Mouse (Mus musculus): Measurements from ENCODE around the gene Bmp4. TPM values are rescaled to one million over a fixed set of nuclear protein-coding genes. Genes with fewer than 3 reads are reported as not detected.

The Bmp4 gene
- polyA plus RNA-seq (2012; rRNA removed), result 24.7 and 39.2 TPM in 2 replicates

DNA sequence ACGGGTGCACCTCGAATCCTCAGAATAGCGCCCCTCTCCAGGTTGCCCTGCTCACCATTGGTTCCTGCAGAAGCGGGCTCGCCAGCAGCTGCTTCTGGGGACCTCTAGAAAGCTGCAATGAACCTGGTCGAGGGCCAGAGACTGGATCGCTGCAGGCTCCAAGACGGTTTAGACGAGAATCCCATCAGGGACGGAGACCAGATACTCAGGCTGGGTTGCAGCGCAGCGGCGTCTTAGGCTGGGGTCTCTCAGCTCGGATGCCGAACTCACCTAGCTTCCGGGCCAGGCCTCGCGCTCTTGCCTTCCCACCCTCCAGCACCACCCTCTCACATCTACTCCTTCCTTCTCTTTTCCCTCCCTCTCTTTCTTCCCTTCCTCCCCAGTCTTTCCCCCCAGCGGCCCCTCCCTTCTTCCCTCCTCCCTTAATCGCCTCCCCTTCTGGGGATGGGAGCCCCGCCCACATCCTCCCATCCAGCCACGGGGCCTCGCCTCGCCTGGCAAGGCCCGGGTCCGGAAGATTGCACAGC is at the start of gene Bmp4:
TSS of gene Bmp4 (minus strand) at position 421 of the 527 bp plus-strand sequence.

DNA sequence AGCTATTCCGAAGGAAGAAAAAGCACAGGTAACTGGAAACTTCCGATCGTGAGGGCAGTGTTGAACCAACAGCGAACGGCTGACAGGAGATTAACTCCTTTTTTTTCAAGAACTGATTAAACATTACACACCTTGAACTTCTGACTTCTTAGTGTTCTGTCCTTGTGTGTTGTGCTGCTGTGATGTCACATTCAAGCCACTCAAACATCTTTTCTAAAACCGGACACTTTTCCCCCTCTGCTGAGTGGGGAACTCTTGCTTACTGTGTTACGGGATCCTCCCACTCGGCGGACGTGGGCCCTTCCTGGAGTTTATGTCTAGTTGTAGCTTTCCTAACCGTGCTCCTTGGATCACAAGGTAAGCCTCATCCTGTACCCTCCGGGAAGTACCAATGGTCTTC is 11.2 kb downstream of the Bmp4 start, which contains the start of gene Gm15217:
TSS of gene Gm15217 (plus strand) at position 130 of the 400 bp plus-strand sequence.

Other genes with a start within 250 kb of the Bmp4 start
- not detected in 2 replicates for gene Gm15217, start 11.3 kb downstream of the Bmp4 start, polyA plus RNA-seq (2012; rRNA removed)

All from ovary, adult 2 months (tissue).